In genomic region chr15:83680300-83680699, GRCm38 (mm10) we compare ENCODE assay signal across 25 mouse cellular contexts. TPM values are rescaled to one million over a fixed set of nuclear protein-coding genes. Genes with fewer than 3 reads are reported as not detected.
DNase-seq lines count a peak whose midpoint lies in the region; ATAC-seq lines count a peak whose summit lies in the region.
"Had no signal": no experiment of that assay in that cellular context is flagged by ENCODE, and none has a peak within 500 bp of the region (broad histone marks: within the 10 kb centered on the region; RNA-seq: fewer than 3 reads in every experiment).

No protein-coding gene starts in this region.

- DNase-seq in ovary, postnatal 36 days (ENCODE audit: low spot score): peak; percentile 32
- no peak for DNase-seq in ovary, postnatal 14 days (ENCODE audit: low spot score)
- peak; percentile 64 for DNase-seq in lung, postnatal 36 days
- no peak for DNase-seq in thymus, postnatal 25 days
- no peak for DNase-seq in heart, adult 18-20 months
- DNase-seq: B cell, adult 2 months; cerebellum, adult 9-11 months; heart, adult 11 months; heart, postnatal 10 days; kidney, postnatal 25 days; layer of hippocampus, postnatal 36 days; liver, embryonic 13.5 days; right cerebral cortex, adult 18-20 months had no signal

- no peak overlapping the region for H3K4me2 ChIP-seq in lung, embryonic 15.5 days
- H3K4me2 ChIP-seq: embryonic facial prominence, embryonic 12.5 days; heart, embryonic 12.5 days; liver, embryonic 13.5 days; midbrain, embryonic 12.5 days had no signal

- H3K4me3 ChIP-seq in lung, embryonic 15.5 days: no peak overlapping the region
- H3K4me3 ChIP-seq: embryonic facial prominence, embryonic 12.5 days; heart, embryonic 12.5 days; liver, embryonic 13.5 days; midbrain, embryonic 12.5 days had no signal

- peaks cover 45% of the 10 kb centered on the region for H3K4me1 ChIP-seq in lung, embryonic 15.5 days
- H3K4me1 ChIP-seq: liver, embryonic 13.5 days had no signal

- ATAC-seq in lung, embryonic 15.5 days (ENCODE audit: borderline replicate concordance, extremely low read depth, low FRiP score, low TSS enrichment): no peak
- ATAC-seq in megakaryocyte, adult 5-6 weeks (ENCODE audit: poor library complexity, severe bottlenecking): no peak
- ATAC-seq: forebrain, embryonic 14.5 days; intestine, postnatal 0 days; Patski had no signal

- no peak overlapping the region for H3K9ac ChIP-seq in lung, embryonic 15.5 days
- H3K9ac ChIP-seq: embryonic facial prominence, embryonic 12.5 days; heart, embryonic 12.5 days; liver, embryonic 13.5 days; midbrain, embryonic 12.5 days had no signal

- H3K36me3 ChIP-seq in lung, embryonic 15.5 days: no peaks in the 10 kb centered on the region
- H3K36me3 ChIP-seq: embryonic facial prominence, embryonic 12.5 days; G1E; heart, embryonic 12.5 days; liver, embryonic 13.5 days; midbrain, embryonic 12.5 days had no signal

- peak overlapping the region; percentile 35; the same call in 1 of the 2 replicates for H3K27ac ChIP-seq in lung, embryonic 15.5 days
- H3K27ac ChIP-seq: embryonic facial prominence, embryonic 12.5 days; liver, embryonic 13.5 days; macrophage; midbrain, embryonic 12.5 days had no signal

- H3K9me3 ChIP-seq in lung, embryonic 15.5 days: no peaks in the 10 kb centered on the region
- H3K9me3 ChIP-seq: embryonic facial prominence, embryonic 12.5 days; heart, embryonic 12.5 days; liver, embryonic 13.5 days; midbrain, embryonic 12.5 days had no signal

- H3K27me3 ChIP-seq in lung, embryonic 15.5 days: no peaks in the 10 kb centered on the region; the same call in 1 of the 2 replicates

- 65% methylated on average over 7 of the region's 7 CpGs for WGBS in lung, embryonic 15.5 days

RNA-seq across cellular contexts. Expression of gene Scube1, which starts 44.5 kb away (rescaled TPM):
- polyA plus RNA-seq in lung, embryonic 15.5 days (2015; fragmentation: Nextera tagmentation; extraction: Ambion mirVana): 4.2 and 4.6 TPM in 2 replicates
- not detected in 2 replicates for total RNA-seq in megakaryocyte, adult 5-6 weeks (2015)
- not detected in 2 replicates for total RNA-seq in megakaryocyte, adult 5-6 weeks (2017)
- under 1 TPM; 0.62 to 0.72 TPM for total RNA-seq in heart, adult 18-20 months (2021)
- total RNA-seq: CH12.LX; monocyte, adult 5-6 weeks had no signal
- polyA plus RNA-seq: G1E, macrophage had no signal

Comparison
In these comparisons a context has a peak if more than half of its experiments do, and no peak if none do; other contexts are left out.
1. DNase-seq: peak in ovary, postnatal 36 days (single experiment) and lung, postnatal 36 days (single experiment); none in ovary, postnatal 14 days (single experiment), thymus, postnatal 25 days (single experiment) and heart, adult 18-20 months (0 of 2).